Mouse (Mus musculus): ENCODE results near the gene Col18a1. TPM values are rescaled to one million over a fixed set of nuclear protein-coding genes. Genes with fewer than 3 reads are reported as not detected.
"Not testable (repeated sequence)": the region's sequence is repeated elsewhere in the genome, so short reads cannot be mapped to it uniquely, and the experiment has no call there.

The Col18a1 gene
- polyA plus RNA-seq, 1 experiment from 2014 or later: 22.9 TPM

GRCm38 (mm10) chr10:77138304-77138703 lies 28.0 kb downstream of the Col18a1 start:
- no peak for DNase-seq (ENCODE audit: low spot score)

- no peak for DNase-seq (ENCODE audit: low spot score)
Measured at GRCm38 (mm10) chr10:77136205-77136604, 30.1 kb downstream of the Col18a1 start.

- DNase-seq (ENCODE audit: low spot score): no peak
Measured at GRCm38 (mm10) chr10:77135274-77135829, 31.0 kb downstream of the Col18a1 start.

GRCm38 (mm10) chr10:77134807-77135152 lies 31.6 kb downstream of the Col18a1 start:
- DNase-seq (ENCODE audit: low spot score): not testable (repeated sequence)

GRCm38 (mm10) chr10:77133951-77134806 lies 32.2 kb downstream of the Col18a1 start:
- DNase-seq (ENCODE audit: low spot score): no peak

- DNase-seq (ENCODE audit: low spot score): no peak
Measured at GRCm38 (mm10) chr10:77132118-77132517, 34.2 kb downstream of the Col18a1 start.

- DNase-seq (ENCODE audit: low spot score): no peak
Measured at GRCm38 (mm10) chr10:77131536-77131935, 34.8 kb downstream of the Col18a1 start.

- DNase-seq (ENCODE audit: low spot score): peak; percentile 84
Measured at GRCm38 (mm10) chr10:77130561-77131240, 35.6 kb downstream of the Col18a1 start.

GRCm38 (mm10) chr10:77129637-77130410 lies 36.5 kb downstream of the Col18a1 start:
- no peak for DNase-seq (ENCODE audit: low spot score)

- no peak for DNase-seq (ENCODE audit: low spot score)
Measured at GRCm38 (mm10) chr10:77127926-77128325, 38.4 kb downstream of the Col18a1 start.

GRCm38 (mm10) chr10:77126590-77126989 lies 39.8 kb downstream of the Col18a1 start:
- DNase-seq (ENCODE audit: low spot score): no peak

GRCm38 (mm10) chr10:77125078-77125731 lies 41.1 kb downstream of the Col18a1 start:
- no peak for DNase-seq (ENCODE audit: low spot score)

- DNase-seq (ENCODE audit: low spot score): no peak
Measured at GRCm38 (mm10) chr10:77123953-77124352, 42.4 kb downstream of the Col18a1 start.

- DNase-seq (ENCODE audit: low spot score): no peak
Measured at GRCm38 (mm10) chr10:77121287-77122022, 44.9 kb downstream of the Col18a1 start.

GRCm38 (mm10) chr10:77120501-77120900 lies 45.8 kb downstream of the Col18a1 start:
- no peak for DNase-seq (ENCODE audit: low spot score)

GRCm38 (mm10) chr10:77119437-77119836 lies 46.9 kb downstream of the Col18a1 start:
- no peak for DNase-seq (ENCODE audit: low spot score)

GRCm38 (mm10) chr10:77118361-77118760 lies 48.0 kb downstream of the Col18a1 start:
- DNase-seq (ENCODE audit: low spot score): no peak

GRCm38 (mm10) chr10:77116537-77117455 lies 49.6 kb downstream of the Col18a1 start:
- DNase-seq (ENCODE audit: low spot score): no peak

Data from thymus, postnatal 0 days (tissue).